8 mouse cellular contexts compared by ENCODE assay signal in the genomic region with DNA sequence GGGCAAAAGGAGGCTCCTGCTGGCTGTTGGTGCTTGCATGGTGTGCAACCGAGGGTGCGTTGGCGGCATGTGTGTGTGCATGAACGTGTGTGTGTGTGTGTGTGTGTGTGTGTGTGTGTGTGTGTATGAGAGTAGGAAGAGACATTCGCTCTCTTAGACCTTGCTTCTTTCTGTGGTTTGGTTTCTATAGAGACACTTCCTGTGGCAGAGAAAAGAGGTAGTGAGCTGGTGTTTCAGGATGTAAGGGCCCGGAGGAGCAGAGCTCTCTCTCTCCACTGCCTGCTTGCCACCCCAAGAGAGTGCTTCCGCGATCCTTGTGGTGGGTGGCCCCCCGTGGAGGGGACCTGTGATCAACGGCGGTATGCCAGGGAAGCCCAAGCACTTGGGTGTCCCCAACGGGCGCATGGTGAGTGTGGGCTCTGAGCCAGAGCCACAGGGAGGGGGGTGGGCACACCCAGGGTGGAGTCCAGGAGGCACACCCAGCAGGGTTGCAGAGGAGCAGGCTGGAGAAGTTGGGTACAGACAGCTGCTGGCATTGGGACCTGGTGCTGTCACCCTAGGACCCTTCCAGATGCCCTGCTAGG. TPM values are rescaled to one million over a fixed set of nuclear protein-coding genes. Genes with fewer than 3 reads are reported as not detected.
A peak's percentile ranks its signal among the peaks of the same experiment; 100 is the strongest.
DNase-seq lines count a peak whose midpoint lies in the region; ATAC-seq and TF ChIP-seq lines count a peak whose summit lies in the region.

Gene Rgs14, plus strand, starts transcription at position 202 of the 584 bp plus-strand sequence.

- peak within 1 kb of the TSS; percentile 59 for H3K4me2 ChIP-seq in liver, embryonic 14.5 days (ENCODE audit: low read depth)
- H3K4me2 ChIP-seq in forebrain, embryonic 14.5 days (ENCODE audit: low read length), result no peak within 1 kb of the TSS

- intact Hi-C loops in gastrocnemius, adult 2 months (cut with DNase I), result no loop called here
- intact Hi-C loops in heart, postnatal 36 days (cut with DNase I), result no loop called here

- H3K4me1 ChIP-seq in liver, embryonic 14.5 days (replicated peaks; ENCODE audit: control insufficient read depth in 2 of 2, insufficient read depth in 2 of 2, low read length in 1 of 2), result peaks cover 24 to 28% of the 10 kb centered on the region in 2 experiments
- no peaks in the 10 kb centered on the region for H3K4me1 ChIP-seq in forebrain, embryonic 14.5 days (ENCODE audit: control insufficient read depth, insufficient read depth, low read length)

- no peaks in the 10 kb centered on the region for H3K9me3 ChIP-seq in liver, embryonic 14.5 days (ENCODE audit: control insufficient read depth, low read length)
- no peaks in the 10 kb centered on the region for H3K9me3 ChIP-seq in forebrain, embryonic 14.5 days (replicated peaks; ENCODE audit: control insufficient read depth, low read length)

- TF ChIP-seq EP300 in liver, embryonic 14.5 days (IDR thresholded peaks at IDR 0.05; ENCODE audit: low read depth), result no peak

- no peaks in the 10 kb centered on the region for H3K27me3 ChIP-seq in liver, embryonic 14.5 days (ENCODE audit: control insufficient read depth, insufficient read depth, low read length)
- 0 out of 2 replicates have a peak, but pooled peaks cover 2% of the 10 kb centered on the region for H3K27me3 ChIP-seq in forebrain, embryonic 14.5 days (replicated peaks; ENCODE audit: control insufficient read depth, insufficient read depth, low read length)

- H3K36me3 ChIP-seq in liver, embryonic 14.5 days (replicated peaks; ENCODE audit: control insufficient read depth, insufficient read depth, low read depth), result no peaks in the 10 kb centered on the region
- no peaks in the 10 kb centered on the region for H3K36me3 ChIP-seq in forebrain, embryonic 14.5 days (ENCODE audit: control insufficient read depth, insufficient read depth, low read length)

- H3K9ac ChIP-seq in liver, embryonic 14.5 days (replicated peaks), result peak within 1 kb of the TSS; percentile 6
- no peak within 1 kb of the TSS for H3K9ac ChIP-seq in forebrain, embryonic 14.5 days (ENCODE audit: low read length)

- DNase-seq in gastrocnemius, adult 2 months, result no peak
- DNase-seq in gastrocnemius, adult 8-10 months (ENCODE audit: low spot score in 2 of 2), result no peak
- DNase-seq in brain, adult 2 months (ENCODE audit: low read depth, low spot score), result peak; percentile 72
- peak; percentile 26 to 43 for DNase-seq in heart, postnatal 36 days
- peak in 1 of 3 experiments; percentile 27 for DNase-seq in liver, embryonic 14.5 days (ENCODE audit: low read depth in 3 of 3, low spot score in 3 of 3)
- peak; percentile 43 for DNase-seq in right cerebral cortex, postnatal 25 days
- DNase-seq in adrenal gland, adult 2 months, result no peak
- no peak for DNase-seq in forebrain, embryonic 14.5 days (ENCODE audit: low spot score)

- TF ChIP-seq CTCF in gastrocnemius, adult 2 months (IDR thresholded peaks at IDR 0.05), result no peak
- no peak for TF ChIP-seq CTCF in liver, embryonic 14.5 days (IDR thresholded peaks at IDR 0.05; ENCODE audit: low read depth)

- H3K4me3 ChIP-seq in gastrocnemius, adult 2 months, result peak within 1 kb of the TSS; percentile 57
- peak within 1 kb of the TSS; percentile 31 to 44 for H3K4me3 ChIP-seq in liver, embryonic 14.5 days (ENCODE audit: insufficient read depth in 1 of 2, low read depth in 2 of 2, low read length in 2 of 2)
- H3K4me3 ChIP-seq in forebrain, embryonic 14.5 days (ENCODE audit: low read depth, low read length), result no peak within 1 kb of the TSS

- ATAC-seq in liver, embryonic 14.5 days (ENCODE audit: insufficient read depth), result peak; percentile 85
- ATAC-seq in forebrain, embryonic 14.5 days, result no peak

- peak within 1 kb of the TSS; percentile 20; the same call in 1 of the 2 replicates for H3K27ac ChIP-seq in gastrocnemius, adult 2 months
- no peak within 1 kb of the TSS for H3K27ac ChIP-seq in liver, embryonic 14.5 days
- H3K27ac ChIP-seq in forebrain, embryonic 14.5 days (ENCODE audit: low read depth, low read length), result no peak within 1 kb of the TSS

- WGBS in liver, embryonic 14.5 days (ENCODE audit: insufficient replicate concordance), result 8% methylated on average over 13 of the region's 13 CpGs
- 61% methylated on average over 13 of the region's 13 CpGs for WGBS in forebrain, embryonic 14.5 days

RNA-seq across cellular contexts. Expression of gene Rgs14, which starts in this region (rescaled TPM):
- under 1 TPM in 1 of 2 experiments, not detected in 1; 0.20 TPM for total RNA-seq in gastrocnemius, adult 2 months (2021)
- total RNA-seq in gastrocnemius, adult 8-10 months (2022), result under 1 TPM in 2 of 4 experiments, not detected in 2; 0.29 to 0.35 TPM
- 1 to 10 TPM in 1 of 2 experiments, under 1 TPM in 1; 0.47 to 1.0 TPM for total RNA-seq in heart, postnatal 36 days (2021)
- 1.4 and 1.6 TPM in 2 replicates for polyA plus RNA-seq in liver, embryonic 14.5 days (2012; rRNA removed)
- polyA plus RNA-seq in liver, embryonic 14.5 days (2014; fragmentation: Nextera tagmentation; extraction: Ambion mirVana), result 1.3 and 1.7 TPM in 2 replicates
- under 1 TPM; 0.55 to 0.86 TPM for total RNA-seq in adrenal gland, adult 2 months (2021)
- polyA plus RNA-seq in adrenal gland, adult 2 months (2012; rRNA removed), result 1.3 and 1.7 TPM in 2 replicates
- polyA plus RNA-seq in forebrain, embryonic 14.5 days (2014; fragmentation: Nextera tagmentation; extraction: Ambion mirVana), result 0.66 and 0.75 TPM in 2 replicates

Comparison
In these comparisons a context has a peak if more than half of its experiments do, and no peak if none do; other contexts are left out.
1. DNase-seq: peak in brain, adult 2 months (single experiment), heart, postnatal 36 days (2 of 2) and right cerebral cortex, postnatal 25 days (single experiment); none in gastrocnemius, adult 2 months (single experiment), gastrocnemius, adult 8-10 months (0 of 2), adrenal gland, adult 2 months (single experiment) and forebrain, embryonic 14.5 days (single experiment).